Mouse (Mus musculus) hematopoietic stem cell, adult 5-6 weeks (primary cell): ENCODE data around the gene Srrm1. TPM values are rescaled to one million over a fixed set of nuclear protein-coding genes. Genes with fewer than 3 reads are reported as not detected.
"Not testable (repeated sequence)": the region's sequence is repeated elsewhere in the genome, so short reads cannot be mapped to it uniquely, and the experiment has no call there.

ENCODE experiments used
- ATAC-seq, 2 experiments: fragments of 125-278 bp in 1 of 2; replicated peaks in 1 of 2; 2 replicates each; pipeline ENCODE4 v1.8.0; 2016 to 2017; ENCODE audit warnings: inconsistent platforms in 2 of 2, mild to moderate bottlenecking in 2 of 2, moderate number of reproducible peaks in 2 of 2, low read depth in 1 of 2, moderate TSS enrichment in 1 of 2; ENCODE audit not compliant: low FRiP score in 2 of 2, poor library complexity in 2 of 2, severe bottlenecking in 2 of 2, insufficient read depth in 1 of 2, low TSS enrichment in 1 of 2
- total RNA-seq: library from RNA; stranded (forward); fragments of 172-1452, 232-1000 nt; gene quantifications from 2 replicates; pipeline ENCODE4 v1.2.3, GENCODE M21; 2017

Srrm1 gene
- total RNA-seq, 1 experiment from 2014 or later: 160 TPM

DNA sequence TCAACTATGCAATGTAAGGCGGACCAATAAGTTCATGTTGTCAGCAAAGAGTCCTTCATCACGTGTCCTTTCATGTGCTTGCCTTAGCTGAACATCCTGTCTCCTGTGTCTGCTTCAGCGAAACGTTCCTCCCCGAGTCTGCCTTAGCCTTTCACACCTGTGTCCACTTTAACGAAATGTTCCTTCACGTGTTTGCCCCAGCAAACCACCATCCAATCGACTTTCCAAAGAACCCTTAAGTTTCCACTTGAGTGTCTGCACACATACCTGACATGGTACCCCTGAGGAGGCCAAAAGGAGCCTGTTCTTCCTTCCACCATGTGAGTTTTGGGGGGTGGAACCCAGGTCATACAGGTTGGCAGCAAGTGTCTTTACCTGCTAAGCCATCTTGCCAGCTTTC lies 61.9 kb downstream of the Srrm1 start:
- no peak for ATAC-seq

GRCm38 (mm10) chr4:135287975-135288374 lies 65.1 kb downstream of the Srrm1 start:
- ATAC-seq: no peak; a peak in 1 of 4 replicates

- peak; percentile 25 to 74; a peak in 3 of 4 replicates for ATAC-seq
These were observed 66.2 kb downstream of the Srrm1 start for GRCm38 (mm10) chr4:135286833-135287395.

- no peak for ATAC-seq
These were observed 67.0 kb downstream of the Srrm1 start for GRCm38 (mm10) chr4:135286033-135286622.

DNA sequence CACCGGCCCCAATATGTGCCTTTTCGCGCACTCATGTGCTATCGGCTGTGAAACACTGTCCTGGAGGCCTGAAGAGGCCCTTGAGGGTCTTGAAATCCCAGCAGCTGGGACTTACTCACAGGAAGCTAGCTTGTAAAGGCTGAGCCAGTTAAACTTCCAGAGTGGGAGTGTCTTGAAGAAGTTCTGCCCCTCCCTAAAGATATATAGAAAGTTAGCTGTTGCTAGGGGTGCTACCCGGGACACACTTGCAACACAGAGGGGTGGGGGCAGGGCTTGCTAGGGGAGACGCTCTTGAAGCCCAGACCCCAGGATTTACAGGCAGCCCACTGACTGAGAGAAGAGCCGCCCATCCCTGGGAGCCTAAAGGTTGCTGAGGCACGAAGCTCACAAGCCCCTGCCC lies 67.7 kb downstream of the Srrm1 start:
- no peak for ATAC-seq

GRCm38 (mm10) chr4:135283875-135284274 lies 69.2 kb downstream of the Srrm1 start:
- no peak for ATAC-seq

GRCm38 (mm10) chr4:135283417-135283816 lies 69.7 kb downstream of the Srrm1 start:
- no peak for ATAC-seq

GRCm38 (mm10) chr4:135282651-135283290 lies 70.3 kb downstream of the Srrm1 start:
- ATAC-seq: no peak

DNA sequence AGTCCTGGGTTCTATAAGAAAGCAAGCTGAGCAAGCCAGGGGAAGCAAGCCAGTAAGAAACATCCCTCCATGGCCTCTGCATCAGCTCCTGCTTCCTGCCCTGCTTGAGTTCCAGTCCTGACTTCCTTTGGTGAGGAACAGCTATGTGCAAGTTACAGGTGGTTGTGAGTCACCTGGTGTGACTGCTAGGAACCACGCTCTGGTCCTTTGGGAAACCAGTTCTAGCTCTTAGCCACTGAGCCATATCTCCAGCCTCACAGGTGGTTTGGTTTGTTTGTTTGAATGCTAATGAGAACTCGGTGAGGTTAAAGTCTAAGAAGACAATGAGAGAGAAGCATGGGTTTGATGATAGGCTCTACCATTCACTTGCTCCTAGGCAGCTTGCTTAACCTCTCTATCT lies 73.1 kb downstream of the Srrm1 start:
- not testable (repeated sequence) for ATAC-seq

DNA sequence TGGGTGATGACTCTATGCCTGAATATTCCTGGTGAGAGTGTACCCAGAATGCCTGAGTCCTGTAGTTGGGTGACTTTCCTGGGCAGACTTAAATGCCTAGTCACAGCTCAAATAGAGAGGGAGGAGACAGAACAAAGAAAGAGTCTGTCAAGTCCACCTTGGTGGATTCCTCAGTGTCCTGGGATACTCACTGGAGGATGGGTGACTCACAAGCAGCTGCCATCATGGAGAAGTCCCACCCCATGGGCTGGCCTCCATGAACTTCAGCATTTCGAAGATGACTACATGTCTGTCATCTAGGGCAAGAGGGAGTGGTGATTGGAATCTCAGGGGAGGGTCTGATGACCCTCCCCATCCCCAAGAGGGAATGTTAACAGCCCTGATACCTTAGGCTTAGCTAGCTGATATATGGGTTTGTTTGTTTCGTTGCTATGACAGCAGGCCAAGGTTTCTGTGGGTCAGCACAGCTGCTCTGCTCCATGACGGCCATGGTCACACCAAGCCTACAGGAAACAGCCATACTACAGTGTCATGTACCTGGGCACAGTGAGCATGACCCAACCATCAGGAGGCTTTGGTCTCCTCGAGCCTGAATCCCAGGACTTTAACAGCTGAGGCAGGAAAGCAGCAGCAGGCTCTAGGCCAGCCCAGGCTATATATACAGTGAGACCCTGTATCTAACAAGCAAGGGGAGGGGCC lies 76.3 kb downstream of the Srrm1 start:
- no peak for ATAC-seq

DNA sequence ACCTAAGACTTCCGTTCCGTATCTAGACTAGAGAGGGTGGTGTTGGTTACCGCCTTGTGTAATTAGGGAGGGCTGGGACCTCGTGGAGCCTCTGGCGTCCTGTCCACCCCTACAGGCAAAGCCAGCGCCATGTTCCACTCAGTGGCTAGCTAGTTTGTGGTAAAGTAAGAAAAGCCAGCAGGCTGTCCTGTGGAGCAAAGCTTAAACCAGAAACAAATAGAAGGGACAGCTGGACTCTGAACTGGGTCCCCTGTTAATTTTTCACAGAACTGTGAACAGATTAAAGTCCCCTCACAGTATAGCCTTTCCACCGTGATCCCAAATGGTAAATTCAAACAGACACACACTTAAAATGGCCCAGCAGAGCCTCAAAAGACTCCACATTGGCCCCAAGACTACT lies 78.4 kb downstream of the Srrm1 start:
- ATAC-seq: no peak

GRCm38 (mm10) chr4:135273307-135273682 lies 79.8 kb downstream of the Srrm1 start:
- ATAC-seq: no peak

DNA sequence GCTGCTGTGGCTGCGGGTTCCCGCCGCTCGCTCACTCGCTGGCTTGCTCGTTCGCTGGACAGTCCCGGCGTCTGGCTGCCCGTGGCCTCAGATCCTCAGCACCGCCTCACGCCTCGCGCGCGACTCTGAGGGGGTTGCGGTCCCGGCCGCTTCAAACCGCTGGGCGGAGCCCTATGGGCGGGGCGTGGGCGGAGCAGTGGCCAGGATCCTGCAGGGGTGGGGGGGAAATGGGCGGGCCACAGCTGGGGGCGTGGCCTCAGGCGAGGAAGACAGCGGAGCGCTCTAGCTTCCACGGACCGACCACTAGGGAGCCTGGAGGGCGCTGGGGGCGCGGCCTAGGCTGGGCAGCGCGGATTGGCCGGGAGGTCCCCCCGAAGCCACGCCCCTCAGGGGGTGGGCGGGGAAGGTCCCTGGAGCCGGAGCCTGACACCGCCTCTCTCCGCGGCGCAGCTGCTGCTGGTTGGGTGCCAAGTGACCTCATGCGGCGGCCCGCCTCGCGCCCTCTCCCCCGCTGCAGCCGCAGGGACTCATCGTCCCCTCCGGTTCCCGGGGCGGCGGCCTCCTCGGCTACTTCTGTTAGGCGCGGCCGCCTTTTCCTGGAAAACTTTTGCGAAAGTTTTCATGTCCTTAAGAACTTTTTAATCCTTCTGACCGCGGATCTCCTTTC lies 80.3 kb downstream of the Srrm1 start, which contains the start of gene Clic4:
Clic4 (minus strand) TSS at position 175 of the 667 bp plus-strand sequence.
- peak; percentile 93 to 95 for ATAC-seq

GRCm38 (mm10) chr4:135271881-135272616 lies 81.1 kb downstream of the Srrm1 start:
- ATAC-seq: no peak; a peak in 1 of 4 replicates

GRCm38 (mm10) chr4:135271419-135271828 lies 81.7 kb downstream of the Srrm1 start:
- ATAC-seq: no peak
